Mouse (Mus musculus) brain, embryonic 14.5 days (tissue): ENCODE measurements at regions not wholly inside any gene's neighbourhood (a gene's known extent, or its start where the extent isn't known, plus 50 kb on each side); places are given as distances from the start of the nearest gene placed in this dataset.

Source experiments
- CTCF ChIP-seq: fragments of 200-500 bp; IDR thresholded peaks from 2 replicates; pipeline ENCODE4 v1.5.1; 2012; ENCODE audit warnings: inconsistent platforms, mild to moderate bottlenecking, moderate library complexity, borderline replicate concordance; ENCODE audit not compliant: insufficient read depth, insufficient read length; ENCODE audit errors: extremely low read depth
- POLR2A ChIP-seq: fragments of 200-500 bp; IDR thresholded peaks from 2 replicates; pipeline ENCODE4 v1.6.1; 2012; ENCODE audit warnings: mild to moderate bottlenecking, inconsistent platforms, borderline replicate concordance; ENCODE audit not compliant: poor library complexity, insufficient read depth, insufficient read length, severe bottlenecking; ENCODE audit errors: extremely low read depth

- TF ChIP-seq POLR2A (no peak), CTCF (no peak)
Observed at GRCm38 (mm10) chr5:33531263-33531662, 97.5 kb upstream of the Nkx1-1 start.
